Mouse (Mus musculus) gastrocnemius, adult 18-20 months (tissue): Measurements from ENCODE around the gene Pnma5. TPM values are rescaled to one million over a fixed set of nuclear protein-coding genes. Genes with fewer than 3 reads are reported as not detected.
"Not testable (repeated sequence)": the region's sequence is repeated elsewhere in the genome, so short reads cannot be mapped to it uniquely, and the experiment has no call there.

Source experiments
- DNase-seq: peaks from one replicate; pipeline ENCODE4 v3.0.0; 2021; ENCODE audit warnings: low spot score
- long read RNA-seq, 2 experiments: library from polyadenylated mRNA; stranded (forward); transcript quantifications; one replicate each; pipeline ENCODE4 v2.0.0; 2021
- total RNA-seq, 2 experiments: library from RNA; stranded (reverse); gene quantifications; 2 replicates each; pipeline ENCODE4 v1.2.3; 2021

Gene Pnma5
- total RNA-seq, result under 1 TPM in 1 of 2 experiments, not detected in 1; 0.14 TPM
- long read RNA-seq, experiment 1, result 0 reads
- long read RNA-seq, experiment 2, result 0 reads

DNA sequence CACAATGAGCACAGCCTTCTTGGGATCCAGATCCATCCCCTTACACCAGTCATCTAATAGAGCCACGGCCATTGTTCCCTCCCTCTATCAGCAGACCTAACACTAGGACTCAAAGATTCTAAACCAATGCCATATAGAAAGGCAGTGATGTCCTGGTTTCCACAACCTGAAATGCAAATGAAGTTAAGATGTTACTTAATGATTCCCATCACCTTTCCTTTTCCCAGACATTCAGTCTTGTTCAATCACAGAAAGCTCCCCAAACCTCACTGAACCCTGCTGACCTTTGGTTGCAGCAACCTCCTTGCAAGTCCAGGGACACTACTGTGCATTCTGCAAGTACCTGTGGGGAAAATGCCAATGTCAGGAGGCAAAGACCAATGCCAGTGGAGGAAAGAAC, at the start of gene Pnma5:
TSS of gene Pnma5 (minus strand) at position 101 of the 400 bp plus-strand sequence.
- no peak for DNase-seq

DNA sequence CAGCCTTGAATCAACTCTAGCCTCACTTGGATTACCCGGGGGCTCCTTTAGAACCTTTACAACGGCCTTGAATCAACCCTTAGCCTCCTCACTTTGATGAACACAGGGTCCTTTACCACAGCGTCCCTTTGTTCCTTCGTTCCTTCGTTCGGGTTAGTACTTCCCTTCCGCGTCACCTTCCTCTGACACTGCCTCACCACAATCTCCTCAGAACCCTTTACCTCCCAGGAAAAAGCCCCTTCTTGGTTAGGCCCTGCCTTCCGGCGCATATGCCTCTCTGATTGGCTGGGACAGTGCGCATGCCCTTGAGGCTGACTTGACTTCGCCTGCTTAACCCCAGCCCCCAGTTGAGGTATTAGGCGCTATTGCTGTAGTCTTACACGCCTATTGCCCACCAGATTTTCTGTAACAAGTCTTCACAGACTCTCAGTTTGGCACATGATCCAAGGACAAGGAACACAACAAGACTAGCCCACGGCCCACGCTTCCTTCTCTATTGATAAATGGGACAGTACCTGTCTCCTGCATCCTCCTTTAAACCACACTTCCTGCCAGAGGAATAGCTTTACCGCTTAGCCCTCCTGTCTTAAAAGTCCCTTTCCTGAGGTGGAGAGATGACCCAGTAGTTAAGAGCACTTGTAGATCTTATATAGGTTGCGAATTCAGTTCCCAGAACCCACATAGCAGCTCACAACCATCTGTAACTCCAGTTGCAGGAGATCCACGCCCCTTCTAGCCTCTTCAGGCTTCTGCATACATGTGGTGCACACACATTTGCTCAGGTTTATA, 45.6 kb upstream of the Pnma5 start, which contains the start of gene Xlr4a:
TSS of gene Xlr4a (minus strand) at position 212 of the 789 bp plus-strand sequence.
- DNase-seq, result not testable (repeated sequence)

DNA sequence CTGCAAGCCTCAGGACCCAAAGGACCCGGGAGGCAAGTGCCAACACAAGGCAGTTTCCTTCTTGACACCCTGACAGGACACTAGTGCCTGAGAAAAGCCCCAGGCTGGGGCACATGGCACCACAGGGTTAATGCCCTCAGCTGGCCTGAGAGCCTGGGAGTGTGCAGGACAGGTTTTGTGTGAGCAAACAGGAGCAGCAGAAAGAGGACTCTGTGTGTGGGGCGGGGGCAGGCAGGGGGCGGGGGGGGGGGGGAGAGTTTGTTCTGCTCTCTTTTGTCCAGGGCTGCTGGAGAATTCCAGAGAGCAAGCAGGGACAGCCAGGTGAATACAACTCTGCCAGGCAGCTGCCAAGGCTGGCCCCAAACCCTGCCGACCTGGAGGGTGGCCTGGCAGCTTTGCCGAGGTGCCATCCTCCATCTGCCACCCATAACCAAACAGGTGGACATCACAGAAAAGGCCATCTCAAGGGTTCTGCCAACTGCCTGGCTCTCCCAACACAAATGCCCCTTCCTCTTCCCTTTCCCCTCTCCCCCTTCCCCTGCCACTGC, 29.9 kb upstream of the Pnma5 start:
- DNase-seq, result not testable (repeated sequence)

DNA sequence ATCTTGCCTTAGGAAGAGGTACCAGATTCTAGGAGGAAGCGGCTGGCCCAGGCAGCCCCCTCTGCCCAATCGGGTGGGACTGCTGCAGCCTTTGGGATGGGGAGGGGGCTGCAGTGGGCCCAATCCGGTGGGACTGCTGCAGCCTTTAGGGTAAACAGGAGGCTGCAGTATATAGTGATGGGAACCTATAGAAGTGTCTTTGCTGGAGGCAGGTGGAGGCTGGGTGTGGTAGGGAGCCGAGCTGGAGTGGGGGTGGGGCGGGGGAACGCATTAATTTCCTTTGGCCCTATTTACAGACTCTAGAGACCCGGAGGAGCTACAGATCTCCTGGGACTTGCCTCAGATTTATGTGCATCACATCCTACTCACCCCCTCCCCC, 27.5 kb upstream of the Pnma5 start, which contains the start of gene Pnma3:
TSS of gene Pnma3 (plus strand) at position 373 of the 379 bp plus-strand sequence.
- no peak for DNase-seq

DNA sequence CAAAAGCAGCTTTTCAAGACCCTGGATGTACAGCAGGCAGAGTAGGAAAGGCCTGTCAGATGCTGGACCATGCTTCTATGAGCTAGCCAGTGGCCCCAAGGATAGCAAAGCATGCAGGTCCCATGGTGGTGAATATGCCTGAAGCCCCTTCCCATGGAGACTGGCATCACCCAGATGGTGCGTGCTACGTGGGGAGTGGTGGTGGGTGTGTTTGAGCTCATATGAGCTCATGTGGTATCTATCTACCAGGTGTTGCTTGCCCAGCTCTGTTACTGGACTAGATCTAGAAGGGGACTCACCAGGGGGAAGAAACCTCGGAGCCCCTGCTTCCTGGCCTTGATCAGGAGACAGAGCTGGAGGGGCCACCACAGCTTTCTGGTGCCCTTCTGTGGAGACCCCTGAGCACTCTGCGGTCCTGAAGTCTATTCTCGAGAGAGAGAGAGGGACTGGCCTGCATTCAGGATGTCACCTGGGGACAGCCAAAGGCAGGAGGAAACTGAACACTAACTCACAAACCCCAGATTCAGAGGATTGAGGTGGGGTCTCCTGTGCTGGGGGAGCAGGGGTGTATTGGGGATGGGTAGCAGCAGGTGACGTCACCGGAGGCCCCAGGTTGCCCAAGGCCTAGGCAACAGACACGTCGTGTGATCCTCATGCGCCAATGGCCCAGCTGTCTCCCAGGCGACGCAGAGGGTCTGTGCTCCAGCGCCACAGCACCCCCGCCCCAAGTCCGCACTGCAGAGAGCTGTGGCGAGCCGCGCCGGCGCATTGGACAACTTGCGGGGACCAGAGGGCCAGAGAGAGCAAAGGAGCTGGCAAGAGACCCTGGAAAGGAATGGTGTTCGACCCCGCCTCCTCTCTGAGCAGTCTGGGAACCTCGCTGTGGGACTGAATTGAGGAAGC, 26.9 kb upstream of the Pnma5 start:
- no peak for DNase-seq

DNA sequence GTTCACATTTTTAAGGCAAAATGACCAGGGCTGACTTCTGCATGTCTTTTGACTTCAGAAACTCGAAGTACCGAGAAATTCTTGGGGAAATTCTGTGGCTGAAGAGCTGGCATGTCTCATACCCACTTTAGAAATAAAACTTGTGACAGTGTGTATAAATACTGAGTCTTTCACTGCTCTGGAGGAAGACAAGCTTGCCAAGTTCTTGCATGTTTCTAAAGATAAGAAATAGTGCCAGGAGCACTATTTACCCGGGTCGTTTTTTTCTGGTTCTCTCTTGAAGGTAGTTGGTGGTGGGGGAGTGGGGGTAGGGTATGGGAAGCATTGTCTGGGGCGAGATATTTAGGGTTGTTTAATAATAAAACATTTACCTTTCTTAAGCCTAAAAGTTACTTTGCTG, 25.4 kb upstream of the Pnma5 start:
- no peak for DNase-seq

DNA sequence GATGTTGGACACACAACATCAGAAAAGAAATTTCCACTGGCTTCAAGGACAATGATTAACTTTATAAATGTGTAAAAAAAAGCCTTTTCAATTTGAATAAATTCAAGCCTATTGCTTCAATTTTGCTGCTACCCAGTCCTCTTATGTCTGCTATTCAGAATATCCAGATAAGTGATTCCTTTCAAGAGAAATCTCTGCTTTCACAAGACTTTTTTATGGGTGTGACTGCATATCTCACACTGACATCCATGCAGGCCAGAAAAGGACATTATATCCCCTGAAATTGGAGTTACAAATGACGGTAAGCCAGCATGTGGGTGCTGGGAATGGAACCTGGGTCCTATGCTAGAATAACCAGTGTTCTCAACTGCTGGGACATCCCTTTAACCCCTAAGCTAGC, 24.6 kb upstream of the Pnma5 start:
- DNase-seq, result no peak

DNA sequence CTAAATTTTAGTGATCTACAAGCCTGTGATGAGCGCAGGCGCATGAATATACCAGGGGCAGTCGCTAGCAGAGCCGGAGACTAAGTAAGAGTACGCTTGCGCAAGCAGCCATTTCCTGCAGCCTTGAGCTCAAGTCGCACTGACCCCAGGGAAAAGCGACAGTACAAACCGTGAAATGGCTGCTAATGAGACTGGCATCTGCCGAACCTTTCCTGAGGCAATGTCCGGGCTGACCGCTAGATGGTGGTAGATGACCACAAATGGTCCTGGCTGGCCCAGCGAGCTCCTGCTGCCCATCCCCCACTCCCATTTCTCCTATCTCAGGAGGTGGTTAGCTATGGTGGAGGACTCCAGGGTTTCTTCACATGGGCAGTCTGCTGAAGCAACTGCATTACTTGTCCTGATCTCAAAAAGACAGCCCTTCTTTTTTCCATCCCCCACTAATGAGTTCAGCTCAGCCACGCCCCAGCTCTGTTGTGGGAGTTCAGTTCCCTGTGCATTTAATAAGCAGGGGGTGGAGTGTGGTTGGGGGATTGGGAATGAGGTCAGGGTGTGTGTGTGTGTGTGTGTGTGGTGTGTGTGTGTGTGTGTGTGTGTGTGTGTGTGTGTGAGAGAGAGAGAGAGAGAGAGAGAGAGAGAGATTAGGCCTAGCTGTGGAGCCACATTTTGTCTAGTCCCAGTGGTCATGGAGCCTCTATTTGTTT, 17.1 kb upstream of the Pnma5 start:
- peak; percentile 92 for DNase-seq

DNA sequence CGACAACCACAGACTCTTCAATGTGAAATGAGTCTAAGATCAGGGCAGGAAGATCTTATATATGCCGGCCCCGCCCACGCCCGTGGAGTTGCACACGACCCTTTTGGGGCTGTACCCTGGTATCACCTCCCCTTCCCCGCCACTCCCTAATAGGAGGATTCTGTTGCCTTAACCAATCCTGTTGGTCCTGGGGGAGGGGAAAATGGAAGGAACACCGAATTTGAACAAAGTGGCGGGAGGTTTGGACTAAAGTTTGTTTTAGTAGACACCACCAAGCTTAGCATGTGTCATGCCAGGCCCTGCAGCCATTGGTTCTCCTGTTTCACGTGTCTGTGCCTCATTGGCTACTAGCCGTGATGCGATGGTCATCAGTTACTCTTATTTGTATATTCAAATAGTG, 2.8 kb upstream of the Pnma5 start:
- DNase-seq, result no peak

DNA sequence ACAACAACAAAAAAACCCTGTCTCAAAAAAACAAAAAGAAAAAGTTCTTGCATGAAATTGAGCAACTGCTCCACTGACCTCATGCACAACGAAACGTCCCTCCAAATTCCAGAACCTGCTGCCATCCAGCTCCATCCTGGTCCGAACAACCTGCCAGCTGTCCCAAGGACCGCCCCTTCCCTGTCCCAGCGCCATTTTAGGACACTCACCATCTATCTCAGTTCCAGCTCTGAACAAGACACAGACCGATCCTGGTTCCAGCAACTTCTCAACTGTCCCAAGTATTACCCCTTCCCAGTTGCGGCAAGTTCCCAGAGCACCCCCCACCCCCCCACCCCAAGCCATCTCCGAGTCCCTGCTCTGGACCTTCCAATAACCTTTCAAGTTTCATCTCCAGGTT, 1.9 kb upstream of the Pnma5 start:
- no peak for DNase-seq

DNA sequence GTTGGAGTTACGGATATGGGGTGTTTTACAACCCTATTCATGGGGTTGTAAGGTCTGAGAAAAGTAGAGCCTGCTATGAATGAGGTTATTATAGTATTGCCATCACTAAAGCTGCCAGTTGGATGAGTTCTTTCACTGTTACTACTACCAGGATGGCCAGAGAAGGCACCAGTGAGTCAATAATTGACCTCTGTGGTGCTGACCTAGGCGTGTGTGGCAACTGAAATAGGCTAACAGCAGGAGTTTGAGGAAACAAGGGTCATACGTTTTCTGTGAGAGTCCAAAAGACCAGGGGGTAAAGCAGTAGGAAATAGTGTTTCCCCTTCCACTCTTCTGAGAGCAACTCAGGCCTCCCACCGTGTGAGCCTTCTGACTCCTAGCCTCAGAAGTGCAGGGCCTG, 24.1 kb downstream of the Pnma5 start:
- DNase-seq, result no peak

DNA sequence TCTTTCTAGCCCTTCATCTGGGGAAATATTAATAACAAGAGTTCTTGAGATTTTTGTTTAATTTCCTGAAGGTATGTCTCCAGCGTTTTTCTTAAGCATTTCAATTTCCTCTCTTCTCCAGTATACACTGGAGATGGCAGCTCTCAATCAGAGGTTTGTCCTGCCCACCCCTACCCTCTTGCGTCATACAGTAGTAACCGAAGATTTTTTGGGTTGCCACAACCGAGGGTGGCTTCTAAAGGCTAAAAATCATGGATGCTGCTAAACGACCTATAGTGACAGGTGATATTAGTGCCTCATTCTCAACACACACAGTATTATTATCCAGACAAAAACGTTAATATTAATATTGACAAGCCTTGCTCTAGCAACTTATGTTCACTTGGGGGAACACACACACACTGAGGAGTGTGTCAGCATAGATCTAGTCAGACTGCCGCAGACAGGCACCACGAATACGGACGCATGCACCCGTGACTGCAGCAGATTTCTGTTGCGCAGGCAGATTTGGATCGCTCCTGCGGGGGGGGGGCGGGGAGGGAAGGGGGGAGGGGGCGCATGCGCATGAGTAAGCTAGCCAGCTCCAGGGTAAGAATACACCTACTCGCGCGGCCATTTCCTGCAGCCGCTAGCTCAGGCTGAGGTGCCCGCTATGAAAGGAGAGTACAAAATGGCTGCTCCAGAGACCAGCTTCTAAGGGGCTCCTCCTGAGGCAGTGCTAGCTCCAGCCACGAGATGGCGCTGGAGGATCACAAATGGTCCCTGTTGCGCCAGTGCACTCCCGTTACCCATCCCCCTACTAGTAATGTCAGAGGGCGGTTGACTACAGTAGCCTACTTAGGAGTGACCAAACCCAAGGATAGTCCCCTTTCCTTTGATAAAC, 29.1 kb downstream of the Pnma5 start:
- peak; percentile 94 for DNase-seq

DNA sequence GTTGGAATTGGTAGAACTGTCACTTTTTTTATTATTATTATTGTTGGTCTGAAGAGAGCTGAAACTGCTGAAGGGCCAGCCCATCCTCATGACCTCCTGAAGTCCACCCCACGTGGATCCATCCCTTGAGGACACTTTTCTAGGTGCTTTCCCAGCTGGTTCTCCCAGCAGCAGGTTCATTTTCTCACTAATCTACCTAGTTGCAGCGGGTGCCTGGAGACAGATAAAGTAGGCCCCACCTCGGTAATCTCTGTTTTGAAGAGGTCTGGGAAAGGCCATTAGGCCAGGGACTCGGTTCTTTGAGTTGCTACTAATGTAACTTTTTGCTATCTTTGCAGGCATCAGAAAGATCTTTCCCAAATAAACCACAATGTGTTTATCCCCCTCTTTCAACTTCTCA, 31.2 kb downstream of the Pnma5 start:
- no peak for DNase-seq

DNA sequence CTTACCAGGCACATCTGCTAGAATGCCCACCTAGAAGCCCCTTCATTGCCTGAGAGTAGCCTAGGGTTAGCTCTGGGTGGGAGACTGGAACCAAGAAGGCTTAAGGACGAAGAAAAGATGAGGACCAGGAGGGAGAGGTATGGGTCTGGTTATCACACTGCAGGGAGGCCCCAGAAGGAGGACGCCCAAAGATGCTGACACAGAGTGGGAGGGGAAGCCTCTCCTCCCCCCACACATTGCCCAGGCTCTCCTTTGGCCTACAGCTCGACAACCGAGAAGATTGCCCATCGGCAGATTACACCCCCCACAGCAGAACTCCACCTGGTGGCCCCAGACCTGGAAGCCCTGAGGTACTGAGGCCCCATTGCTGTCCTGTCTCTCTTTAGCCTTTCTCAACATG, 33.8 kb downstream of the Pnma5 start:
- DNase-seq, result no peak

DNA sequence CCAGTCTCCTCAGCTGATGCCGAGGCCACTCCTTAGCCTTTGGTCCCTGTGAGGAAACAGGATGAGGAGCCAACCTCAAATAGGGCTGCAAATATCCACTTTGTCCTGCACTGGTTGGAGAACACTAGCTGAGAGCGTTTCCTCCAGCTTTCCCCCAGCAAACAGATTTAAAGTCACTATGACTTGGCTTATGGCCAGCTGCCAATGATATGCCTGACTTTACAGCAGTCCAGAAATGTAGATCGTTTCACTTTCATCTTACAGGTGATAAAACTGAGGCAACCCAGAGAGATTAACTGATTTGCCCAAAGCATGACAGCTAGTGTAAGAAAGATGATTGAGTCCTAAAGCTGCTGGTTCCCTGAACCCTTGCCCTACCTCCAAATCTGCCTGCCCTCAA, 41.4 kb downstream of the Pnma5 start:
- DNase-seq, result no peak

DNA sequence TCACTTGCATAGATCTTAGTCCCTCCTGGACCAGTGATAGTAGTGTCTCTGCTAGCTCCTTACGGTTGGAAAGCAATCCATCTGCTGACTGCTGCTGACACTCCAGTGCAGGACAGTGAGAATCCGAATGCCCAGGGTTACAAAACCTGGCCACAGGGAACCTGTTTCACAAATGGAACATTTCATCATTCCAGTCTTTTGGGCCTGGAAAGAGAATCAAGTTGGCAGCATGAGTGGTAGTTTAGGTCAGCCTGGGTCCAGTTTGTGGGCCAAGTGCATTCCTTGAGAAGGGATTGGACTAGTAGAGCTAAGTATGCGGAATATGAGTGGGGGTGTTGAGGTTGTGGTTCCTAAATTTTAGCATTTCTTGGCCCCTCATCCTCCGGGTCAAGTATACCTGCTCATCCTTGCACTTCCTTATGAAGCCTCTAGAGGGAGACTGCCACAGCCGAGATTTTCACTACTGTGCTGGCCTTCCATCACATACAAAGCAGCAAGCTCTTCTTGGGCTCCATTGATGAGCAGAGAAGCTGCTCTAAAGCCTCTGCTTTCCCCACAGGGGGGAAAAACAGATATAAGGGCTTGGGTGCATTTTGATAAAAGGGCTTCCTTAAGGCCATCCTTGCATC, 44.5 kb downstream of the Pnma5 start:
- DNase-seq, result no peak

DNA sequence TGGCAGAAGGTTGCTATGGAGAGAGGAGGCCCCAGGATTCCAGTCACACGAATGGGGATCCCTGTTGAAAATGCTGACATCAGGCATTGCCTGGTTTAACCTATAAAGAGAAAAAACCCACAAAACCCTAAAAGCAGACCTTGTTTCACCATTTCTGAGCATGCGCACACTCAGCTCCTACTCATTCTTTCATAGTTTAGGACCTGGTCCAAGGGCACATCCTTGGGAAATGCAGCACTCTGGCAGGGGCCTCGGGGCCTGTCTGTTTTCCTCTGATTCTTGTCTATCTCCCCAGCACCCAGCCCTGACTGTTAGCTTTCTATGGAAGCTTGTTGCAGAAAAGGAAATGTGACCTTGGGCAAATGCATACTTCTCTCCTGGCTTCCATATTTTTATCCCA, 46.3 kb downstream of the Pnma5 start:
- DNase-seq, result no peak

DNA sequence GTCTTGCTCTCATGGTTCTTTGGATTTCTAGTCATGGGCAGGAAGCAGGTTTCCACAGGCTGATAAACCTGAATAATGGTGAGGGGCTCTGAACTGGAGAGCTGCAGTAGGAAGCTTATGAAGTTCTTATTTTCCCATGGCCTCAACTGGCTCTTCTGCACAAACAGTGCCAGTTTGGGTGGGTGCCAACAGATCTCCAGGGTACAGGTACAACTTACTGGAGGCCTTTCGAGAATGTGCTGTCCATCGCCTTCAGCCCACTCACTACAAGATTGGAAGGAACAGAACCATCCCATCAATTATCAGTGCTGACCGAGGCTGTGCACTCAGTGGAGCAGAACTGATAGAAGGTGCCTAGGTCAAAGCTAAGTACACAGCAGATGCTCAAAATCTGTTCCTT, 48.5 kb downstream of the Pnma5 start:
- no peak for DNase-seq

DNA sequence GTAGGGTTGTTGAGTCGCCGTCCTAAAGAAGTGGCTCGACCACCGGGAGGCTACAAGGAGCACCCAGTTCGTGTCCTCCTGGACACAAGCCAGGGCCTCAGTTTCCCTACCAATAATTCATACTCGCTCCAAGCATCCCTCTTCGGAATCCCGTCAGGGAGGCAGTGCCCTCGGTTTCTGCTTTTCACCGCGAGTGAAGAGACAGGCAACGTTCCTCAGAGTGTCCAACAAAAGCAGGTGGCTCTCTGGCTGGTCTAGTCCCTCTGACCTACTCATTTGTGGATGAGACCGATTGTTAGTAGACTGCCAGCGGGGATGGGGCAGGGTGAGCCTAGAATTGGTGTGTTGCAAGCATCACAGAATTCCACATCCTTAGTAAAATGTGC, 49.4 kb downstream of the Pnma5 start:
- DNase-seq, result no peak
